Mouse (Mus musculus): ENCODE results near the gene Ctsw.

GRCm38 (mm10) chr19:5516906-5517505, 48.7 kb upstream of the Ctsw start:
- TF ChIP-seq E2F4 (IDR thresholded peaks at IDR 0.05; ENCODE audit: insufficient read depth) = no peak
- no peak for TF ChIP-seq POLR2A (IDR thresholded peaks at IDR 0.05; ENCODE audit: insufficient read length, low read depth)
- TF ChIP-seq MAX (IDR thresholded peaks at IDR 0.05; ENCODE audit: low read depth) = no peak
- no peak for TF ChIP-seq MYOG (IDR thresholded peaks at IDR 0.05; ENCODE audit: control insufficient read depth in 1 of 3, insufficient read depth in 1 of 3, insufficient read length in 2 of 3, low read depth in 2 of 3)
- TF ChIP-seq TCF12 (IDR thresholded peaks at IDR 0.05; ENCODE audit: insufficient read depth, poor library complexity, severe bottlenecking) = no peak
